Mouse (Mus musculus) heart, adult 2 months (tissue): Measurements from ENCODE around the gene Ccdc73. TPM values are rescaled to one million over a fixed set of nuclear protein-coding genes. Genes with fewer than 3 reads are reported as not detected.

ENCODE experiments used
- DNase-seq, 2 experiments: peaks; one replicate each; pipeline ENCODE4 v3.0.0; 2021
- H3K27ac ChIP-seq: fragments of 200-600 bp; 2 replicates; pipeline ENCODE4 v1.8.1; 2022
- H3K27me3 ChIP-seq: fragments of 200-500 bp; 2 replicates; pipeline ENCODE4 v1.6.1; 2012; ENCODE audit warnings: mild to moderate bottlenecking, low read length, inconsistent platforms, mixed read lengths; ENCODE audit not compliant: control insufficient read depth, insufficient read depth
- H3K36me3 ChIP-seq: fragments of 200-500 bp; 2 replicates; pipeline ENCODE4 v1.6.1; 2012; ENCODE audit warnings: low read length, inconsistent platforms; ENCODE audit not compliant: control insufficient read depth, insufficient read depth
- H3K4me1 ChIP-seq: fragments of 200-500 bp; 2 replicates; pipeline ENCODE4 v1.6.1; 2011; ENCODE audit warnings: low read length; ENCODE audit not compliant: control insufficient read depth, insufficient read depth
- H3K4me3 ChIP-seq: fragments of 200-600 bp; 2 replicates; pipeline ENCODE4 v1.8.1; 2022
- H3K79me2 ChIP-seq: fragments of 200-500 bp; replicated peaks from 2 replicates; pipeline ENCODE4 v1.6.1; 2012; ENCODE audit warnings: mild to moderate bottlenecking, inconsistent platforms, low read length, moderate library complexity, mixed read lengths; ENCODE audit not compliant: control insufficient read depth, insufficient read depth
- H3K9ac ChIP-seq: fragments of 200-500 bp; 2 replicates; pipeline ENCODE4 v1.6.1; 2012; ENCODE audit warnings: low read depth, mild to moderate bottlenecking, control low read depth, inconsistent platforms, low read length, mixed read lengths
- CTCF ChIP-seq: fragments of 200-600 bp; IDR thresholded peaks from 2 replicates; pipeline ENCODE4 v1.8.1; 2022; ENCODE audit warnings: antibody characterized with exemption, mild to moderate bottlenecking, moderate library complexity
- EP300 ChIP-seq: fragments of 200-500 bp; IDR thresholded peaks from 2 replicates; pipeline ENCODE4 v1.6.1; 2011; ENCODE audit warnings: low read depth, low read length, control low read depth; ENCODE audit not compliant: insufficient read depth
- POLR2A ChIP-seq: fragments of 200-500 bp; IDR thresholded peaks from 2 replicates; pipeline ENCODE4 v1.6.1; 2011; ENCODE audit warnings: mild to moderate bottlenecking, low read depth, low read length, control low read depth; ENCODE audit not compliant: insufficient read depth
- WGBS: fragments of 180-500 bp; shearing (Covaris S2); methylation state at CpG from one replicate; pipeline ENCODE4 v1.1.7; 2018; 5-methylcytosine and 5-hydroxymethylcytosine counted together
- intact Hi-C: fragments of 180-260 bp; cut with DNase I; formaldehyde crosslinking; loops from one replicate; pipeline ENCODE4 v1.15.1; 2025
- polyA plus RNA-seq: library from polyadenylated mRNA; depleted of rRNA; stranded (reverse); fragments of >200 nt; gene quantifications from 2 replicates; pipeline ENCODE4 v1.2.3, GENCODE M21; 2012
- total RNA-seq, 2 experiments: library from RNA; stranded (reverse); gene quantifications; 2 replicates each; pipeline ENCODE4 v1.2.3; 2021

The Ccdc73 gene
- total and polyA plus RNA-seq, 3 experiments: 2.5 to 4.9 (median 4.1) TPM

DNA sequence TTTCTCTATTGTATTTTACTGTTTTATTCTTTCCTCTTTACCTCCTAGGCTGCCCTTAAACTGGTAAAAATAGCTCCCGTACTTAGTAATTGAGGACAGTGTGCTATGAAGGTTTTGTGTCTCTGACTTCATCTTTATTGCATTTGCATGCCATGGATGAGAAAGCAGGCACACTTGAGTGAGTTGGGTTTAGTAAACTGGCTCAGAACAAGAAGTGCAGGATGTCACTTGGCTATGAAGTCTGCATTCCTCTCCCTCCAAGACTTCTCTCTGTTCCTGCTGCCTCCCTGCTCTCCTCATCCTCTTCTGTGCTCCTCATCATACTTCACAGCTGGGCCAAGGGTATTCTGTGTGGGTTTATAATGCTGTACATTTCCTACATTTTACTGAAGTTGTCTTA, 121.4 kb downstream of the Ccdc73 start:
- no peak for TF ChIP-seq POLR2A
- no peak for TF ChIP-seq EP300
- no peak for TF ChIP-seq CTCF

DNA sequence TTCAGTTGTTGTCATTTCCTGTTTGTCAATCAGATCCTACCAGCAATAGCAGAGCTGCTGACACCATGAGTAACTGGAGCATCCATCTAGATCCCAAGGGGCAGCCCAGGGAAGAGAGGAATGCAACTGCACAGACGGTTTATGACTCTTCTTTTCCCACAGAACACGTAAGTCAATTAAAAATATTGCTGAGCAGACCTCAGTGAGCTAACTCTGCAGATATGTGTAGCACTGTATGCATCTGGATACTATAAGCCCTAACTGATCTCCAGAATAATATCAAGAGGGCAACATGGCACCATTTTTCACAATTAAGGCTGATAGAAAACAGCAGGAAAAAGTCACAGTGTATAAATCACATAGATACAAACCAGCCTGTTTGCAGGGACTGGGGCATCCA, 126.8 kb downstream of the Ccdc73 start:
- WGBS: 37% methylated on average over 2 of the region's 2 CpGs

More for the DNA sequence above, 121.4 kb downstream of the Ccdc73 start:
- DNase-seq: no peak
- 91% methylated on average over 1 of the region's 1 CpGs for WGBS
- H3K36me3 ChIP-seq: no peaks in the 10 kb centered on the region
- H3K27ac ChIP-seq: no peak overlapping the region
- no peak overlapping the region for H3K4me3 ChIP-seq
- no peaks in the 10 kb centered on the region for H3K27me3 ChIP-seq
- no peaks in the 10 kb centered on the region for H3K79me2 ChIP-seq
- H3K9ac ChIP-seq: no peak overlapping the region
- H3K4me1 ChIP-seq: no peaks in the 10 kb centered on the region
- intact Hi-C loops: no loop called here

DNA sequence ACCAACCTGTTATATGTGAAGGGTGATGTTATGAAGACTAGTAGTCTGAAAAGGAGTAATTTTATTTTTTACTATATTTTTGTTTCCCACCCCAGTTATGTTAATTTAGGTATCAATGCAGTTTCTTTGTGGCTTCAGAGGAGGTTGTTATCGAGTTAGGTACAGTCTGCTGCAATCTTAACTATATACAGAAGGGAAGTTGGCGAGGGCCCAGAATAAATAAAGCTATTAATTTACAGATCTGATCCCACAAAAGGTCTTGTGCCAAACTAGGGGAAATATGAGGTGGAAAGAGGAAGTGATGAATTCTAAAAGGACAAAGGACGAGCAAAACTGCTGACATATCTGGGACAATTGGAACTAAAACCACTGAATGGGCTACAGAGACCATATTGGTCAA, 128.6 kb downstream of the Ccdc73 start:
- Histone ChIP-seq H3K79me2 (no peaks in the 10 kb centered on the region), H3K27me3 (no peaks in the 10 kb centered on the region), H3K9ac (no peak overlapping the region), H3K4me1 (no peaks in the 10 kb centered on the region), H3K36me3 (no peaks in the 10 kb centered on the region; the same call in 1 of the 2 replicates), H3K27ac (no peak overlapping the region), H3K4me3 (no peak overlapping the region)
- no peak for DNase-seq
- 55% methylated on average over 3 of the region's 3 CpGs for WGBS
- intact Hi-C loops: no loop called here
- TF ChIP-seq CTCF (no peak), POLR2A (no peak), EP300 (no peak)

More for the DNA sequence above, 126.8 kb downstream of the Ccdc73 start:
- no peak overlapping the region for H3K9ac ChIP-seq
- no peaks in the 10 kb centered on the region; the same call in 1 of the 2 replicates for H3K36me3 ChIP-seq
- no peaks in the 10 kb centered on the region for H3K79me2 ChIP-seq
- no peaks in the 10 kb centered on the region for H3K27me3 ChIP-seq
- H3K4me3 ChIP-seq: no peak overlapping the region
- no peak for TF ChIP-seq CTCF
- TF ChIP-seq POLR2A: no peak
- TF ChIP-seq EP300: no peak
- H3K27ac ChIP-seq: no peak overlapping the region
- intact Hi-C loops: no loop called here
- H3K4me1 ChIP-seq: no peaks in the 10 kb centered on the region
- no peak for DNase-seq

DNA sequence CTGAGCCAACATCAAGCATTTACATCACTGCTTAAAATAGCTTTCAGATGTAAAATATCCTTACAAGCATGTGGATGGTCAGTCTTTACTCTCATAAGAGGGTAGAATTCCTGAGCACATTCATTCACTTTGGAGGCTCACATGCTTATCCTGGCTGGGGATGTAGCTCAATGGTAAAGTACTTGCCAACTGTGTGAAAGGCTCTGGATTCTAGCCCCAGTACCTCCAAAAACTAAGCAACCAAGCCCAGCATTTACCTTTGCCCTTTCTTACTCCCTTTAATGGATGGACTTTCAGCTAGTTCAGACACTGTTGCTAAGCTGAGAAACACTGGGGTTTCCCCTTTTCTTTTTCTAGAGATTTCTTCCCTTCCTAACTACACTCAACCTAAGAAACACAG, 139.6 kb downstream of the Ccdc73 start:
- Histone ChIP-seq H3K4me3 (no peak overlapping the region), H3K9ac (no peak overlapping the region), H3K79me2 (peaks cover 4% of the 10 kb centered on the region), H3K36me3 (peaks cover 19% of the 10 kb centered on the region), H3K4me1 (peaks cover 2% of the 10 kb centered on the region), H3K27me3 (no peaks in the 10 kb centered on the region), H3K27ac (no peak overlapping the region)
- TF ChIP-seq CTCF: no peak
- TF ChIP-seq EP300: no peak
- TF ChIP-seq POLR2A: no peak
- intact Hi-C loops: no loop called here
- no peak for DNase-seq

DNA sequence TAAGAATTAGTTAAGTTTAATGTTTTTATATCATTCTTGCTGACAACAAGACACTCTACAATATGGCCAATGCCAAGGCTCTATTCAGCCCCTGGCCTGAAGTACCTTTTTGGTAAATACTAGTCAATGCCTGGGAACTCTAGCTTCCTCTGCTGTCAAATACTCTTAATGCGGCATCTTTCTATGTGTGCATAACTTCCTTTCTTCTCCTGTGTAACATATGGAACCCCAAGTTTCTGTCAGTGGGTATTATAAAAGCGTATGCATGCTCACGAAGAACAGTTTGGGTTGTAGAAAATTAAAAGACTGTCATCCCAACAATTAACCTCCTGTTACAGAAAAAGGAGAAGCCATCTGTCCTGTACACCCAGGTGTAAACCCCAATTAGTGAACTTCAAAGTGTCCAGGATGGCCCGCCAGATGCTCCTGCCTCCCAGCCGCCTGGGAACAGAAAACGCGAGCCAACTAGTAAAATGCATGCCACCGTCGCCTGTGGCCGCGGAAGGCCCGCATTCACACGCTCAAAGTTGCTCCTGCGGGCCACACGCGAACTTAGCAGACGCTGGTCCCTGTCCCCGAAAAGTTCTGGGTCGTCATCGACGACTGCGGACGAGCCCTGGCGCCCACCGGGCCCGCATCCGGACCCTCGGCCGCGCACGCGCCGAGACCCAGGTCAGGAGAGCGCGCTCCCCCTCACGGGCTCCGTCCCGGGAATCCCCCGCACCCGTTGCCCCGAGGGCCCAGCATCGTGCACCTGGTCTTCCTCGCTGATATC, 148.8 kb downstream of the Ccdc73 start:
- intact Hi-C loops: loop anchor here (5.0 kb wide), 1 partner anchor 116 kb away; no protein-coding TSS in a partner anchor
- under 1% methylated on average over 43 of the region's 43 CpGs for WGBS
- Histone ChIP-seq H3K27me3 (no peaks in the 10 kb centered on the region), H3K4me1 (peaks cover 4% of the 10 kb centered on the region), H3K9ac (peak overlapping the region; percentile 96), H3K4me3 (peak overlapping the region; percentile 98), H3K36me3 (peaks cover 2% of the 10 kb centered on the region; the same call in 1 of the 2 replicates), H3K79me2 (peaks cover 3% of the 10 kb centered on the region; the same call in 1 of the 2 replicates), H3K27ac (peak overlapping the region; percentile 85)
- DNase-seq: no peak
- no peak for TF ChIP-seq EP300
- no peak for TF ChIP-seq POLR2A
- no peak for TF ChIP-seq CTCF

DNA sequence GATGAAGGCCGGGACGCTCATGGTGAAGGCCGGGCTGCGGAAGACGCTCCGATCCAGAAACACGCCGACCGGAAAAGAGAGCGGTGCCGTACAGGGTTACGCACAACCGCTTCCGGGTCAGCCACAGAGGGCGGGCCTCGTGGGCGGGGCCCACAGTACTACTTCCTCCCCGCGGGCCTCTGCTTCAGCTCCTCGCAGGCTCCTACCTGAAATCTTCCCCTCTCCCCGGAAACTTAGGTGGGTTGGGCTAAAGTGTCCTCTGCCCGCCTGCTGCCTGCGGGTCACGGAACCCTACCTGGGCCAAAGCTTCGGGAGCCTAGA, 149.3 kb downstream of the Ccdc73 start, which contains the start of gene Eif3m:
Eif3m (minus strand) TSS at position 114 of the 321 bp plus-strand sequence.
- DNase-seq: peak; percentile 94 to 96
- intact Hi-C loops: loop anchor here (5.0 kb wide), 1 partner anchor 115 kb away; no protein-coding TSS in a partner anchor
- H3K4me1 ChIP-seq: peaks cover 4% of the 10 kb centered on the region
- H3K27me3 ChIP-seq: no peaks in the 10 kb centered on the region
- H3K36me3 ChIP-seq: peaks cover 2% of the 10 kb centered on the region; the same call in 1 of the 2 replicates
- peak within 1 kb of the TSS; percentile 85 for H3K27ac ChIP-seq
- TF ChIP-seq CTCF: no peak
- TF ChIP-seq POLR2A: peak; percentile 76
- no peak for TF ChIP-seq EP300
- H3K79me2 ChIP-seq: peaks cover 3% of the 10 kb centered on the region; the same call in 1 of the 2 replicates
- H3K9ac ChIP-seq: peak within 1 kb of the TSS; percentile 96
- 1% methylated on average over 25 of the region's 25 CpGs for WGBS
- peak within 1 kb of the TSS; percentile 98 for H3K4me3 ChIP-seq
